Mouse (Mus musculus) forebrain, embryonic 14.5 days (tissue): ENCODE results near the gene Stag3. TPM values are rescaled to one million over a fixed set of nuclear protein-coding genes. Genes with fewer than 3 reads are reported as not detected.

Experiments used
- ATAC-seq: fragments of 200-750 bp; cut with Nextera tagmentation; 2 replicates; pipeline ENCODE4 v1.8.0; 2017; ENCODE audit warnings: mild to moderate bottlenecking, moderate library complexity
- DNase-seq: peaks from one replicate; pipeline ENCODE4 v3.0.0-alpha.2; 2015; ENCODE audit warnings: low spot score
- H3K27ac ChIP-seq: fragments of 300-500 bp; sonication (generic); 2 replicates; pipeline ENCODE4 v1.5.1; 2014; ENCODE audit warnings: low read depth, mild to moderate bottlenecking, control low read depth, low read length, moderate library complexity
- H3K27me3 ChIP-seq: fragments of 300-500 bp; sonication (generic); replicated peaks from 2 replicates; pipeline ENCODE4 v1.6.1; 2014; ENCODE audit warnings: low read length, control low read depth, mixed read lengths; ENCODE audit not compliant: control insufficient read depth, insufficient read depth
- H3K36me3 ChIP-seq: fragments of 300-500 bp; sonication (generic); 2 replicates; pipeline ENCODE4 v1.6.1; 2014; ENCODE audit warnings: low read length, control low read depth; ENCODE audit not compliant: control insufficient read depth, insufficient read depth
- H3K4me1 ChIP-seq: fragments of 300-500 bp; sonication (generic); 2 replicates; pipeline ENCODE4 v1.6.1; 2014; ENCODE audit warnings: antibody characterized with exemption, low read length, control low read depth; ENCODE audit not compliant: control insufficient read depth, insufficient read depth
- H3K4me2 ChIP-seq: fragments of 300-500 bp; sonication (generic); 2 replicates; pipeline ENCODE4 v1.6.1; 2014; ENCODE audit warnings: mild to moderate bottlenecking, control low read depth, low read length
- H3K4me3 ChIP-seq: fragments of 300-500 bp; sonication (generic); 2 replicates; pipeline ENCODE4 v1.5.1; 2014; ENCODE audit warnings: low read depth, low read length, control low read depth
- H3K9ac ChIP-seq: fragments of 300-500 bp; sonication (generic); 2 replicates; pipeline ENCODE4 v1.6.1; 2014; ENCODE audit warnings: mild to moderate bottlenecking, low read length, control low read depth, moderate library complexity
- H3K9me3 ChIP-seq: fragments of 300-500 bp; sonication (generic); replicated peaks from 2 replicates; pipeline ENCODE4 v1.6.1; 2016; ENCODE audit warnings: low read length, control low read depth, mixed read lengths; ENCODE audit not compliant: control insufficient read depth
- WGBS: fragments of 180-500 bp; shearing (Covaris S2); extraction: QIAGEN DNeasy Blood & Tissue Kit; methylation state at CpG from one replicate; pipeline ENCODE4 v1.1.7; 2014; 5-methylcytosine and 5-hydroxymethylcytosine counted together
- polyA plus RNA-seq: library from polyadenylated mRNA; unstranded; fragments of >200 nt; fragmentation: Nextera tagmentation; extraction: Ambion mirVana; gene quantifications from 2 replicates; pipeline ENCODE4 v1.2.1, GENCODE M21; 2014

Stag3 gene
- polyA plus RNA-seq, 1 experiment from 2014 or later, result 2.3 TPM

DNA sequence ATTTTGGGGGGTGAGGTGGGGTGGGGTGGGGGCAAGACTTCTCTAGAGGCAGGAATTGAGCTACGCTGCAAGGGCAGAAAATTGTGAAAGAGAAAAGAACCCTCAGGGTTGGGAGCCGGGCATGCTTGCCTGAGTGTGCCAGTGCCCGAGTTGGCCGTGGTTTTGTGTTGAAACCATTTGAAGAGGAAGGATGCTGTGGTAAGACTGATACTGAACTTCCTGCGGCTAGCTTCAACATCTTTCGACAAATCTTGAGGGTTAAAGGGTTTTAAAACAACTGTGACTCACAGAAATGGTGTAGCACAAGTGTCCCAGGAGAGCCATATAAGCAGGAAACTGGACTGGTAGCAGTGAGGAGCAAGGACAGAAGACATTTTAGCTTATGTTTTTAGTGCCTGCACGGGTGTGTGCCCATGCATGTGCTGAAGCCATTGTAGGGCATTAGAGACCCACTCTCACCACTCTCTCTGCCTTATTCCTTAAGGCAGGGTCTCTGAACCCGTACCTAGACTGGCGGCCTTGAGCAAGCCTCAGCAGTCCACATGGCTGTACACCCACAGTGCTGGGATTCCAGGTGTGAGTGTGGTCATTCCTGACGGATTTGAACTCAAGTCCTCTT lies 23.0 kb upstream of the Stag3 start:
- 88% methylated on average over 10 of the region's 10 CpGs for WGBS
- H3K9me3 ChIP-seq, result no peaks in the 10 kb centered on the region
- H3K27me3 ChIP-seq, result no peaks in the 10 kb centered on the region; the same call in 1 of the 2 replicates
- H3K4me3 ChIP-seq, result no peak overlapping the region
- no peak overlapping the region for H3K27ac ChIP-seq
- peaks cover 8% of the 10 kb centered on the region for H3K4me1 ChIP-seq
- no peak overlapping the region; the same call in 1 of the 2 replicates for H3K4me2 ChIP-seq
- no peak overlapping the region for H3K9ac ChIP-seq
- ATAC-seq (no peak), DNase-seq (no peak)
- H3K36me3 ChIP-seq, result peaks cover 39% of the 10 kb centered on the region

DNA sequence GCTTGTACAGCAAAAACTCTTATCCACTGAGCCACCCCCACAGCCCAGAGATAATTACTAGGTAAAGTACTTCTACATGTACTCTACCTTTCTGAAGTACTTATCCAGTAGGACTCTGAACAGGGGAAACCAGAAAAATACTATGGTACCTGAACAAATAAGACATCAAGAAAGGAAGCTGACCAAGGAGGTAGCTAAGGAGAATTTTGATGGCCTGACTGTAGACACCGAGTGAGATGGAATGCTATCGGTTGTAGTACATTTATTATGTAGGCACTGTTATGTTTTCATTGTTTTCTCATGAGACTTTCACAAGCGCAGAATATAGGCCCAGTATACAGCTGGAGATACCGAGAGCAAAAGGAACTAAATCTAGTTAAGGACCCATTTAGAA lies 22.5 kb upstream of the Stag3 start:
- H3K4me1 ChIP-seq, result peaks cover 8% of the 10 kb centered on the region
- H3K36me3 ChIP-seq, result peaks cover 39% of the 10 kb centered on the region
- no peak for DNase-seq
- WGBS, result 91% methylated on average over 4 of the region's 4 CpGs
- ATAC-seq, result no peak
- H3K4me3 ChIP-seq, result no peak overlapping the region
- H3K27ac ChIP-seq, result no peak overlapping the region
- no peak overlapping the region for H3K9ac ChIP-seq
- H3K9me3 ChIP-seq, result no peaks in the 10 kb centered on the region
- no peak overlapping the region for H3K4me2 ChIP-seq
- no peaks in the 10 kb centered on the region; the same call in 1 of the 2 replicates for H3K27me3 ChIP-seq

- Histone ChIP-seq H3K36me3 (peaks cover 39% of the 10 kb centered on the region), H3K4me1 (peaks cover 11% of the 10 kb centered on the region), H3K27ac (no peak overlapping the region), H3K4me2 (no peak overlapping the region), H3K9me3 (no peaks in the 10 kb centered on the region), H3K27me3 (no peaks in the 10 kb centered on the region; the same call in 1 of the 2 replicates), H3K9ac (no peak overlapping the region), H3K4me3 (no peak overlapping the region)
- no peak for ATAC-seq
- no peak for DNase-seq
- 80% methylated on average over 3 of the region's 3 CpGs for WGBS
Observed at GRCm38 (mm10) chr5:138258078-138258477, 22.0 kb upstream of the Stag3 start.

GRCm38 (mm10) chr5:138258542-138258941 lies 21.5 kb upstream of the Stag3 start:
- no peak for ATAC-seq
- H3K27ac ChIP-seq, result no peak overlapping the region
- no peak for DNase-seq
- H3K27me3 ChIP-seq, result no peaks in the 10 kb centered on the region; the same call in 1 of the 2 replicates
- H3K4me3 ChIP-seq, result no peak overlapping the region
- H3K4me2 ChIP-seq, result no peak overlapping the region
- 88% methylated on average over 6 of the region's 6 CpGs for whole genome bisulfite sequencing
- no peak overlapping the region for H3K9ac ChIP-seq
- no peaks in the 10 kb centered on the region for H3K9me3 ChIP-seq
- peaks cover 39% of the 10 kb centered on the region for H3K36me3 ChIP-seq
- H3K4me1 ChIP-seq, result peaks cover 13% of the 10 kb centered on the region

DNA sequence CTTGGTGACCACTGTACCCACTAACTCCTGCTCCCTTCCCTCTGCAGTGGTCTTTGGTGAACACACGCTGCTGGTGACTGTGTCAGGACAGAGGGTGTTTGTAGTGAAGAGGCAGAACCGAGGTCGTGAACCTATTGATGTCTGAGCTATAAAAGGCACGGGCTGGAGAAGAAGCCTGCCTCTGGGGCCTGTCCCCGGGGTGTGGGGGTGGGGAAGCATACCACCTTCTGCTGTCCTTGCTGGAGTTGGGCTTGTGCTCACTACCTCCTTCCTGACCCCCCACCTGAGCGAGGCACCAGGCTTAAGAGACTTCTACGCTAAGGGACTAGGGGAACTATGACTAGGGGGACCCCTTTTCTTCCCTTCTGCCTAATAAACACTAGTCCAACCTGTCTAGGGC lies 21.0 kb upstream of the Stag3 start:
- H3K4me1 ChIP-seq, result peaks cover 13% of the 10 kb centered on the region
- no peaks in the 10 kb centered on the region for H3K9me3 ChIP-seq
- H3K27ac ChIP-seq, result no peak overlapping the region
- DNase-seq (no peak), ATAC-seq (no peak)
- 90% methylated on average over 7 of the region's 7 CpGs for WGBS
- no peak overlapping the region for H3K9ac ChIP-seq
- H3K4me2 ChIP-seq, result no peak overlapping the region
- H3K27me3 ChIP-seq, result no peaks in the 10 kb centered on the region; the same call in 1 of the 2 replicates
- no peak overlapping the region for H3K4me3 ChIP-seq
- H3K36me3 ChIP-seq, result peaks cover 39% of the 10 kb centered on the region

DNA sequence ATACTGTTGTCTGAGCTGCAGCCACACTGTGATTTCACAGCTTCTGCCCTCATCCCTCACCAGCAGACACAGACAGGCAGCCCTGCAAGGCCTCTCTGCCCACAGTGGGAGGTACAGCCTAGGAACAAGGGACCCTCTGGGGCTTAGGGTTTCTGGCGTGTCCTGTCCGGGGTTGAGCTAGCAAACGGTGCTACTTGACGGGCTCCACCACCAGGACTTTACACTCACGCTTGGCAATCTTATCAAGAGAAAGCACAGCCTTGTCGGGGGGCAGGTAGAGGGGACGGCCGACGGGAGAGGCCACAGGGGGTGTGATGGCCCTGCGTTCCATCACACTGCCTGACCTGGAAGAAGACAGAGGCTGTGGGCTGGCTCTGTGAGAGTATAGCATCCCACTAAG lies 20.0 kb upstream of the Stag3 start:
- H3K4me3 ChIP-seq, result no peak overlapping the region
- no peak overlapping the region for H3K27ac ChIP-seq
- no peaks in the 10 kb centered on the region for H3K9me3 ChIP-seq
- peaks cover 10% of the 10 kb centered on the region for H3K4me1 ChIP-seq
- ATAC-seq (no peak), DNase-seq (no peak)
- no peak overlapping the region for H3K4me2 ChIP-seq
- no peaks in the 10 kb centered on the region for H3K27me3 ChIP-seq
- H3K36me3 ChIP-seq, result peaks cover 39% of the 10 kb centered on the region
- H3K9ac ChIP-seq, result no peak overlapping the region
- 86% methylated on average over 10 of the region's 10 CpGs for WGBS

DNA sequence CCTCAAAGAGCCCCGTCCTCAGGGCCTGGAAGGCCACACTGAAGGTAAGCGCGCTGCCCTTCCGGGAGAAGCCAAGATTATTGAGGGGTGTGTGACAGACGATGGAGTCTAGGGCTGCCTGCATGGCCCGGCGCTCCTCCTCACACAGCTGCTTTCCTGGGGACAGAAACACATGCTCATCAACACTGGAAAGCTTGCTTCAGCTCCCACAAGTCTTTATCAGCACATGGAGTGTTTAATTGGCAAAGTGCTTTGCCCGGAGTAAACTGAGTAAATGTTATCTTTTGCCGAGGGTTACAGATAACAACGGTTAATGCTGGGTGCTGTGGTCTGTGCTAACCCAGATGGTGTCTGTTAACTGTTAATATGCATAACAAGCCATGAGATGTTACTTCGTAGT lies 19.2 kb upstream of the Stag3 start:
- H3K36me3 ChIP-seq, result peaks cover 39% of the 10 kb centered on the region
- H3K9ac ChIP-seq, result no peak overlapping the region
- no peak overlapping the region for H3K27ac ChIP-seq
- no peaks in the 10 kb centered on the region for H3K27me3 ChIP-seq
- H3K9me3 ChIP-seq, result no peaks in the 10 kb centered on the region
- no peak overlapping the region for H3K4me2 ChIP-seq
- no peak for ATAC-seq
- no peak for DNase-seq
- no peak overlapping the region for H3K4me3 ChIP-seq
- WGBS, result 93% methylated on average over 11 of the region's 11 CpGs
- peaks cover 9% of the 10 kb centered on the region for H3K4me1 ChIP-seq

GRCm38 (mm10) chr5:138262001-138262400 lies 18.0 kb upstream of the Stag3 start:
- no peaks in the 10 kb centered on the region for H3K9me3 ChIP-seq
- no peak overlapping the region for H3K27ac ChIP-seq
- DNase-seq (no peak), ATAC-seq (no peak)
- no peak overlapping the region for H3K4me3 ChIP-seq
- no peak overlapping the region for H3K9ac ChIP-seq
- 86% methylated on average over 4 of the region's 4 CpGs for WGBS
- no peaks in the 10 kb centered on the region for H3K27me3 ChIP-seq
- H3K36me3 ChIP-seq, result peaks cover 42% of the 10 kb centered on the region
- no peak overlapping the region for H3K4me2 ChIP-seq
- H3K4me1 ChIP-seq, result peaks cover 5% of the 10 kb centered on the region

- Histone ChIP-seq H3K9me3 (no peaks in the 10 kb centered on the region), H3K27ac (no peak overlapping the region), H3K27me3 (no peaks in the 10 kb centered on the region), H3K9ac (peak overlapping the region; percentile 95), H3K4me1 (peaks cover 5% of the 10 kb centered on the region), H3K4me3 (peak overlapping the region; percentile 90), H3K4me2 (peak overlapping the region; percentile 97), H3K36me3 (peaks cover 42% of the 10 kb centered on the region)
- no peak for ATAC-seq
- 69% methylated on average over 18 of the region's 18 CpGs for WGBS
- DNase-seq, result no peak
Observed at GRCm38 (mm10) chr5:138262582-138263240, 17.3 kb upstream of the Stag3 start.
